Mouse (Mus musculus) cerebellum, adult 2 months (tissue): ENCODE results near the gene 1700018B08Rik. TPM values are rescaled to one million over a fixed set of nuclear protein-coding genes. Genes with fewer than 3 reads are reported as not detected.
A peak's percentile ranks its signal among the peaks of the same experiment; 100 is the strongest.

Experiments
- DNase-seq, 2 experiments: peaks; one replicate each; pipeline ENCODE4 v3.0.0; 2021
- H3K27ac ChIP-seq: fragments of 200-500 bp; 2 replicates; pipeline ENCODE4 v1.5.1; 2012; ENCODE audit warnings: low read length, control low read depth, inconsistent platforms; ENCODE audit not compliant: insufficient read depth
- H3K27me3 ChIP-seq: fragments of 200-500 bp; 2 replicates; pipeline ENCODE4 v1.6.1; 2012; ENCODE audit warnings: inconsistent platforms, mild to moderate bottlenecking, low read length, moderate library complexity; ENCODE audit not compliant: control insufficient read depth, insufficient read depth
- H3K4me1 ChIP-seq: fragments of 200-500 bp; 2 replicates; pipeline ENCODE4 v1.6.1; 2011; ENCODE audit warnings: low read length; ENCODE audit not compliant: control insufficient read depth, insufficient read depth
- H3K4me3 ChIP-seq: fragments of 200-500 bp; replicated peaks from 2 replicates; pipeline ENCODE3; 2011; ENCODE audit warnings: mild to moderate bottlenecking, low read depth, low read length, control low read depth; ENCODE audit not compliant: insufficient read depth
- CTCF ChIP-seq: fragments of 200-500 bp; IDR thresholded peaks from 2 replicates; pipeline ENCODE4 v1.5.1; 2011; ENCODE audit warnings: low read depth, mild to moderate bottlenecking, control low read depth, low read length, moderate library complexity, borderline replicate concordance; ENCODE audit not compliant: insufficient read depth
- POLR2A ChIP-seq: fragments of 200-500 bp; IDR thresholded peaks from 2 replicates; pipeline ENCODE4 v1.6.1; 2011; ENCODE audit warnings: low read length, control low read depth, borderline replicate concordance; ENCODE audit not compliant: insufficient read depth
- WGBS: fragments of 180-500 bp; shearing (Covaris S2); methylation state at CpG from one replicate; pipeline ENCODE4 v1.1.7; 2018; 5-methylcytosine and 5-hydroxymethylcytosine counted together
- polyA plus RNA-seq: library from polyadenylated mRNA; depleted of rRNA; stranded (reverse); fragments of >200 nt; gene quantifications from 2 replicates; pipeline ENCODE4 v1.2.3, GENCODE M21; 2012

Gene 1700018B08Rik
- polyA plus RNA-seq, 1 experiment, result not detected

GRCm38 (mm10) chr8:121573275-121573674 is 29.2 kb upstream of the 1700018B08Rik start:
- Histone ChIP-seq H3K27ac (no peak overlapping the region), H3K27me3 (no peaks in the 10 kb centered on the region), H3K4me1 (peaks cover 30% of the 10 kb centered on the region), H3K4me3 (no peak overlapping the region)
- WGBS, result 9% methylated on average over 3 of the region's 3 CpGs
- no peak for TF ChIP-seq POLR2A
- TF ChIP-seq CTCF, result no peak
- DNase-seq, result peak; percentile 72 to 81

GRCm38 (mm10) chr8:121572121-121572520 is 28.0 kb upstream of the 1700018B08Rik start:
- Histone ChIP-seq H3K4me3 (no peak overlapping the region), H3K27me3 (no peaks in the 10 kb centered on the region), H3K27ac (no peak overlapping the region), H3K4me1 (peaks cover 34% of the 10 kb centered on the region)
- no peak for DNase-seq
- TF ChIP-seq POLR2A (no peak), CTCF (no peak)
- WGBS, result 74% methylated on average over 7 of the region's 7 CpGs

GRCm38 (mm10) chr8:121570801-121571200 is 26.7 kb upstream of the 1700018B08Rik start:
- Histone ChIP-seq H3K27ac (no peak overlapping the region), H3K4me1 (peaks cover 24% of the 10 kb centered on the region), H3K27me3 (no peaks in the 10 kb centered on the region), H3K4me3 (peak overlapping the region; percentile 21)
- DNase-seq, result no peak
- 69% methylated on average over 17 of the region's 17 CpGs for WGBS
- no peak for TF ChIP-seq CTCF
- no peak for TF ChIP-seq POLR2A

- Histone ChIP-seq H3K4me3 (peak overlapping the region; percentile 21), H3K4me1 (peaks cover 24% of the 10 kb centered on the region), H3K27ac (no peak overlapping the region), H3K27me3 (no peaks in the 10 kb centered on the region)
- no peak for DNase-seq
- 62% methylated on average over 21 of the region's 21 CpGs for WGBS
- TF ChIP-seq POLR2A (no peak), CTCF (no peak)
These were observed 26.2 kb upstream of the 1700018B08Rik start for GRCm38 (mm10) chr8:121570335-121570734.

- DNase-seq, result no peak
- TF ChIP-seq POLR2A, result no peak
- TF ChIP-seq CTCF, result no peak
- whole genome bisulfite sequencing, result 64% methylated on average over 6 of the region's 6 CpGs
- Histone ChIP-seq H3K4me1 (peaks cover 16% of the 10 kb centered on the region), H3K27ac (no peak overlapping the region), H3K4me3 (no peak overlapping the region), H3K27me3 (no peaks in the 10 kb centered on the region)
These were observed 24.2 kb upstream of the 1700018B08Rik start for GRCm38 (mm10) chr8:121568321-121568720.

- Histone ChIP-seq H3K4me1 (peaks cover 42% of the 10 kb centered on the region), H3K27me3 (no peaks in the 10 kb centered on the region), H3K27ac (no peak overlapping the region), H3K4me3 (no peak overlapping the region)
- no peak for DNase-seq
- 80% methylated on average over 6 of the region's 6 CpGs for WGBS
- TF ChIP-seq CTCF (no peak), POLR2A (no peak)
These were observed 19.6 kb upstream of the 1700018B08Rik start for GRCm38 (mm10) chr8:121563701-121564100.

- DNase-seq, result peak; percentile 56 to 65
- no peaks in the 10 kb centered on the region for H3K27me3 ChIP-seq
- WGBS, result 15% methylated on average over 9 of the region's 9 CpGs
- TF ChIP-seq POLR2A (no peak), CTCF (no peak)
- peaks cover 36% of the 10 kb centered on the region for H3K4me1 ChIP-seq
- no peak overlapping the region for H3K4me3 ChIP-seq
- H3K27ac ChIP-seq, result peak overlapping the region; percentile 10
These were observed 18.8 kb upstream of the 1700018B08Rik start for GRCm38 (mm10) chr8:121562941-121563351.

- TF ChIP-seq POLR2A (no peak), CTCF (no peak)
- Histone ChIP-seq H3K27me3 (no peaks in the 10 kb centered on the region), H3K4me3 (no peak overlapping the region), H3K27ac (peak overlapping the region; percentile 33), H3K4me1 (peaks cover 35% of the 10 kb centered on the region)
- DNase-seq, result peak; percentile 63 to 70
- WGBS, result 15% methylated on average over 16 of the region's 16 CpGs
These were observed 17.7 kb upstream of the 1700018B08Rik start for GRCm38 (mm10) chr8:121561636-121562345.
